Mouse (Mus musculus) brain, embryonic 14.5 days (tissue): ENCODE data around the gene Vim.

ENCODE experiments used
- CTCF ChIP-seq: fragments of 200-500 bp; IDR thresholded peaks from 2 replicates; pipeline ENCODE4 v1.5.1; 2012; ENCODE audit warnings: inconsistent platforms, mild to moderate bottlenecking, moderate library complexity, borderline replicate concordance; ENCODE audit not compliant: insufficient read depth, insufficient read length; ENCODE audit errors: extremely low read depth
- POLR2A ChIP-seq: fragments of 200-500 bp; IDR thresholded peaks from 2 replicates; pipeline ENCODE4 v1.6.1; 2012; ENCODE audit warnings: mild to moderate bottlenecking, inconsistent platforms, borderline replicate concordance; ENCODE audit not compliant: poor library complexity, insufficient read depth, insufficient read length, severe bottlenecking; ENCODE audit errors: extremely low read depth

DNA sequence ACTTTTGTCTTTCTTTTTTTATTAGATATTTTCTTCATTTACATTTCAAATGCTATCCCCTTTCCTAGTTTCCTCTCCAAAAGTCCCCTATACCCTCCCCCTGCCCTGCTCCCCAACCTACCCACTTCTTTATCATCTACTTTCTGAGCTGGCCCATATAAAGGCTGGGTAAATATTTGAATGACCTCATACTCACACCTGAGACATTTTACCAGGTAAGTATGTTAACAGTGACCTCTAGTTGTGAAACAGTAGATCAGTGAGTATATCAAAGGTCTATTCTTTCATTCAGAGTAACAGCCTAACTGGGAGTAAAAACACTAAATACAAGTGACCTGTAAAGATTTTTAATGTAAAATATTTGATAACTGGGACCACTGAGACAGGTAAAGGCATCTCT, 37.0 kb upstream of the Vim start:
- no peak for TF ChIP-seq CTCF
- no peak for TF ChIP-seq POLR2A
